Mouse (Mus musculus) stomach, postnatal 0 days (tissue): ENCODE data around the gene Zmynd12. TPM values are rescaled to one million over a fixed set of nuclear protein-coding genes. Genes with fewer than 3 reads are reported as not detected.

Source experiments
- ATAC-seq: fragments of 200-750 bp; cut with Nextera tagmentation; 2 replicates; pipeline ENCODE4 v1.8.0; 2017; ENCODE audit not compliant: low FRiP score, low TSS enrichment
- DNase-seq: peaks from one replicate; pipeline ENCODE4 v3.0.0-alpha.2; 2016; ENCODE audit warnings: low spot score
- H3K27ac ChIP-seq: fragments of 300-500 bp; sonication (generic); replicated peaks from 2 replicates; pipeline ENCODE4 v1.5.1; 2014; ENCODE audit warnings: mild to moderate bottlenecking, control low read depth
- H3K27me3 ChIP-seq: fragments of 300-500 bp; sonication (generic); 2 replicates; pipeline ENCODE4 v1.6.1; 2014; ENCODE audit warnings: low read length; ENCODE audit not compliant: control insufficient read depth, insufficient read depth
- H3K36me3 ChIP-seq: fragments of 300-500 bp; sonication (generic); 2 replicates; pipeline ENCODE4 v1.6.1; 2014; ENCODE audit warnings: low read length, mixed read lengths; ENCODE audit not compliant: control insufficient read depth, insufficient read depth
- H3K4me1 ChIP-seq: fragments of 300-500 bp; sonication (generic); replicated peaks from 2 replicates; pipeline ENCODE4 v1.6.1; 2014; ENCODE audit warnings: antibody characterized with exemption; ENCODE audit not compliant: control insufficient read depth, insufficient read depth
- H3K4me2 ChIP-seq: fragments of 300-500 bp; sonication (generic); replicated peaks from 2 replicates; pipeline ENCODE4 v1.6.1; 2014; ENCODE audit warnings: low read depth, mild to moderate bottlenecking, control low read depth, moderate library complexity
- H3K4me3 ChIP-seq: fragments of 300-500 bp; sonication (generic); 2 replicates; pipeline ENCODE4 v1.5.1; 2014; ENCODE audit warnings: low read depth, low read length, control low read depth
- H3K9ac ChIP-seq: fragments of 300-500 bp; sonication (generic); 2 replicates; pipeline ENCODE4 v1.6.1; 2014; ENCODE audit warnings: mild to moderate bottlenecking, low read length, control low read depth, mixed read lengths
- H3K9me3 ChIP-seq: fragments of 300-500 bp; sonication (generic); 2 replicates; pipeline ENCODE4 v1.6.1; 2016; ENCODE audit warnings: low read length; ENCODE audit not compliant: control insufficient read depth
- CTCF ChIP-seq: IDR thresholded peaks from 2 replicates; pipeline ENCODE4 v1.5.1; 2016; ENCODE audit warnings: antibody characterized with exemption, low read depth, mild to moderate bottlenecking, moderate library complexity
- EP300 ChIP-seq: optimal IDR thresholded peaks from 2 replicates; pipeline ENCODE3; 2016; ENCODE audit warnings: antibody characterized with exemption
- WGBS: fragments of 180-500 bp; shearing (Covaris S2); extraction: QIAGEN DNeasy Blood & Tissue Kit; methylation state at CpG from one replicate; pipeline ENCODE4 v1.1.7; 2014; 5-methylcytosine and 5-hydroxymethylcytosine counted together
- polyA plus RNA-seq: library from polyadenylated mRNA; unstranded; fragments of >200 nt; fragmentation: Nextera tagmentation; extraction: Ambion mirVana; gene quantifications from 2 replicates; pipeline ENCODE4 v1.2.1, GENCODE M21; 2015

The Zmynd12 gene
- polyA plus RNA-seq, 1 experiment from 2014 or later = 0.15 TPM

GRCm38 (mm10) chr4:119430678-119431077, 8.1 kb downstream of the Zmynd12 start:
- peak; percentile 76 for ATAC-seq
- H3K27me3 ChIP-seq = no peaks in the 10 kb centered on the region
- H3K4me2 ChIP-seq = no peak overlapping the region
- no peaks in the 10 kb centered on the region for H3K36me3 ChIP-seq
- no peak for TF ChIP-seq EP300
- peak; percentile 76 for TF ChIP-seq CTCF
- peak; percentile 71 for DNase-seq
- no peak overlapping the region for H3K4me3 ChIP-seq
- no peak overlapping the region for H3K9ac ChIP-seq
- H3K9me3 ChIP-seq = no peaks in the 10 kb centered on the region
- no peaks in the 10 kb centered on the region for H3K4me1 ChIP-seq
- 27% methylated on average over 5 of the region's 5 CpGs for WGBS
- H3K27ac ChIP-seq = no peak overlapping the region

DNA sequence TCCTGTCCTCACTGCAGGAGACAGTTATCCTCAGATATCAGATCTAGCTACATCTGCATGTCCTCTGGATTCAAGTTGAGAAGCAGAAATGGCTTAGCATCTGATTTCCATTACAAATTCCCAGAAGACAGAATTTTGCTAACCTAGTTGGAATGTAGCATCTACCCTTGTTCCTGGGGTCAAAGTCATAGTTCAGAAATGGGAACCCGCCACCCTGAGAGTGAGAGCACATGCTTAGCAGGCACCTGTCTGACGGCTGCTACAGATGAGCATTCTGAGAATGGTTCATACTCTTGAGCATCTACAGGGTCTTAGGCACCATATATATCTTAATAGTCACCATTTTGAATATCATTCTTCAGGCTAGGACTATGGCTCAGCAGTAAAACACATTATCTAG, 15.3 kb downstream of the Zmynd12 start:
- H3K27ac ChIP-seq = no peak overlapping the region
- DNase-seq (no peak), ATAC-seq (no peak)
- no peak overlapping the region for H3K9ac ChIP-seq
- no peak overlapping the region for H3K4me2 ChIP-seq
- H3K9me3 ChIP-seq = no peaks in the 10 kb centered on the region
- H3K4me1 ChIP-seq = no peaks in the 10 kb centered on the region
- TF ChIP-seq CTCF = no peak
- H3K36me3 ChIP-seq = no peaks in the 10 kb centered on the region
- H3K4me3 ChIP-seq = no peak overlapping the region
- 91% methylated on average over 2 of the region's 2 CpGs for WGBS
- no peaks in the 10 kb centered on the region for H3K27me3 ChIP-seq

DNA sequence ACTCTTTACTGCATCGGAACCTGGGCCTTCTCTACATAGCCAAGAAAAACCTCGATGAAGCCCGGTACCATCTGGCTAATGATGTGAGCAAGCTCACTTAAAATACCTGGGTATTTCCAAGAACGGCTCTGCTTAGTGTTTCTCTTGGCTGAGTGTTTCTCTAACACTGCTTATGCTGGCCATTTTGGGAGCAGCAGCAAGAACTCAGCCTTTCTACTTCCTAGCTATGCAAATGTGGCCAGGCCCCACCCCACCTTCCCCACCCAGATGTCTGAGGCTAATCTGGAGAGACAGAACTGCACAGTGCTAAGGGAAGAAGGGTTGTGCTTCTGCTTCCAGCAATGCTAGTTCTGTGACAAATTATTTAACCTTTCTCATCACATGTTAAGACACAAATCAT, 19.2 kb downstream of the Zmynd12 start:
- Histone ChIP-seq H3K9me3 (no peaks in the 10 kb centered on the region), H3K27me3 (no peaks in the 10 kb centered on the region), H3K27ac (no peak overlapping the region), H3K4me2 (no peak overlapping the region), H3K9ac (no peak overlapping the region), H3K36me3 (no peaks in the 10 kb centered on the region), H3K4me1 (no peaks in the 10 kb centered on the region), H3K4me3 (no peak overlapping the region)
- DNase-seq (no peak), ATAC-seq (no peak)
- TF ChIP-seq EP300 (no peak), CTCF (no peak)
- WGBS = 84% methylated on average over 4 of the region's 4 CpGs

DNA sequence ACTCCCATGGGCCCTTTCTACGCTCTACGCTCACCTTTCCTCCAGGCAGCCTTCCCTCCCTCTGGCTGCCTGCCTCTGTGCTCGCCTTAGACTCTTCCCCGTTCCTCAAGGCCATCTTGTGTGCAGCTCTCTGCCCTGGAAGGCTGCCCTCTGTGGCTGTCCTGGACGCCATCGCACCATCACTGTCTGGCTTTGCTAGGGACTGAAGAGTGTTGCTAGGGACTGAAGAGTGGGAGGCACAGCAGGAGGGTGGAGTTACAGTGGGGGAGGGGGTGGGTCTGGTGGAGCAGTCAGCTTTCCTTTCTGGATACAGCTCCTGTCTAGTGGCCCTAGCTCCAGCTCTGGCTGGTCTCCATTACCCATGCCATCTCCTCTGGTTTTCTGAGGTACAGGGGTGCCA, 19.9 kb downstream of the Zmynd12 start:
- Histone ChIP-seq H3K4me1 (no peaks in the 10 kb centered on the region), H3K9ac (no peak overlapping the region), H3K4me2 (no peak overlapping the region), H3K27ac (no peak overlapping the region), H3K9me3 (no peaks in the 10 kb centered on the region), H3K4me3 (no peak overlapping the region), H3K27me3 (no peaks in the 10 kb centered on the region), H3K36me3 (no peaks in the 10 kb centered on the region)
- no peak for DNase-seq
- 51% methylated on average over 6 of the region's 6 CpGs for WGBS
- TF ChIP-seq EP300 (no peak), CTCF (no peak)
- no peak for ATAC-seq

DNA sequence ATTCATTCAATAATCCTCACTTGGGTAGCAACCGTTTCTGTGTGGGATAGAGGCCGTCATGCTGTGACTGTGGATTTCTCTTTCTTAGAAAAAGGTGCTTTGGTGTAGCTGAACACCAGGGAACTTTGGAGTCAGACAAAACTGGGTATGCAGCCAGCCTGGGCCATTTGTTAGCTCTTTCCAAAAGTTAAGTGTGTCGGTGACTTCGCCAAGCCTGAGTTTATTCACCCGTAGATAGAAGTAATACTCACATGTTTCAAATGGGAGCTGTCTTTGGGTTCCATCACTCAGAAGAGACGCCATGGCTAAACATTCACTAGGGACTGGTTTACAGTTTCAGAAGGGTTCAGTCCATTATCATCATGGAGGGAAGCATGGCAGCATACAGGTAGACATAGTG, 24.6 kb downstream of the Zmynd12 start:
- Histone ChIP-seq H3K27ac (no peak overlapping the region), H3K4me1 (no peaks in the 10 kb centered on the region), H3K36me3 (no peaks in the 10 kb centered on the region), H3K4me3 (no peak overlapping the region), H3K9ac (no peak overlapping the region), H3K9me3 (no peaks in the 10 kb centered on the region), H3K27me3 (no peaks in the 10 kb centered on the region), H3K4me2 (no peak overlapping the region)
- 90% methylated on average over 6 of the region's 6 CpGs for WGBS
- no peak for TF ChIP-seq EP300
- no peak for TF ChIP-seq CTCF
- ATAC-seq (no peak), DNase-seq (no peak)

GRCm38 (mm10) chr4:119447786-119448185, 25.2 kb downstream of the Zmynd12 start:
- no peak for DNase-seq
- Histone ChIP-seq H3K27ac (no peak overlapping the region), H3K9ac (no peak overlapping the region), H3K36me3 (no peaks in the 10 kb centered on the region), H3K9me3 (no peaks in the 10 kb centered on the region), H3K4me1 (no peaks in the 10 kb centered on the region), H3K27me3 (no peaks in the 10 kb centered on the region), H3K4me3 (no peak overlapping the region), H3K4me2 (no peak overlapping the region)
- TF ChIP-seq CTCF (no peak), EP300 (no peak)
- WGBS = 51% methylated on average over 3 of the region's 3 CpGs
- no peak for ATAC-seq
